Mouse (Mus musculus) bone marrow, adult 2 months (tissue): Measurements from ENCODE around the gene Lin54. TPM values are rescaled to one million over a fixed set of nuclear protein-coding genes. Genes with fewer than 3 reads are reported as not detected.

Experiments used
- H3K27ac ChIP-seq: fragments of 200-500 bp; 2 replicates; pipeline ENCODE4 v1.5.1; 2012; ENCODE audit warnings: low read depth, mild to moderate bottlenecking, control low read depth, inconsistent platforms, low read length; ENCODE audit not compliant: control insufficient read depth, poor library complexity, insufficient read depth
- H3K4me1 ChIP-seq: fragments of 200-500 bp; 2 replicates; pipeline ENCODE4 v1.6.1; 2011; ENCODE audit warnings: low read length; ENCODE audit not compliant: control insufficient read depth, insufficient read depth
- H3K4me3 ChIP-seq: fragments of 200-500 bp; replicated peaks from 2 replicates; pipeline ENCODE3; 2011; ENCODE audit warnings: mild to moderate bottlenecking, low read depth, low read length, control low read depth; ENCODE audit not compliant: control insufficient read depth
- CTCF ChIP-seq: fragments of 200-500 bp; IDR thresholded peaks from 2 replicates; pipeline ENCODE4 v1.5.1; 2011; ENCODE audit warnings: low read length, control low read depth; ENCODE audit not compliant: control insufficient read depth, insufficient read depth
- POLR2A ChIP-seq: fragments of 200-500 bp; IDR thresholded peaks from 2 replicates; pipeline ENCODE4 v1.6.1; 2011; ENCODE audit warnings: low read depth, mild to moderate bottlenecking, control low read depth, low read length, borderline replicate concordance; ENCODE audit not compliant: control insufficient read depth
- WGBS: fragments of 180-500 bp; shearing (Covaris S2); methylation state at CpG from one replicate; pipeline ENCODE4 v1.1.7; 2018; 5-methylcytosine and 5-hydroxymethylcytosine counted together
- polyA plus RNA-seq: library from polyadenylated mRNA; stranded (reverse); fragments of >200 nt; gene quantifications from 2 replicates; pipeline ENCODE4 v1.2.4, GENCODE M21; 2011; ENCODE audit warnings: low replicate concordance; ENCODE audit not compliant: missing spikeins, insufficient read depth, insufficient read length

The Lin54 gene
- polyA plus RNA-seq, 1 experiment: 12.5 TPM

- Histone ChIP-seq H3K4me3 (no peak overlapping the region), H3K4me1 (no peaks in the 10 kb centered on the region), H3K27ac (no peak overlapping the region)
- TF ChIP-seq POLR2A (no peak), CTCF (no peak)
- WGBS: 89% methylated on average over 3 of the region's 3 CpGs
Measured at GRCm38 (mm10) chr5:100396753-100397152, 103.7 kb downstream of the Lin54 start.

- Histone ChIP-seq H3K4me1 (no peaks in the 10 kb centered on the region), H3K4me3 (no peak overlapping the region), H3K27ac (no peak overlapping the region)
- TF ChIP-seq CTCF: no peak
- TF ChIP-seq POLR2A: no peak
- 81% methylated on average over 3 of the region's 3 CpGs for WGBS
Measured at GRCm38 (mm10) chr5:100393681-100394080, 106.8 kb downstream of the Lin54 start.

DNA sequence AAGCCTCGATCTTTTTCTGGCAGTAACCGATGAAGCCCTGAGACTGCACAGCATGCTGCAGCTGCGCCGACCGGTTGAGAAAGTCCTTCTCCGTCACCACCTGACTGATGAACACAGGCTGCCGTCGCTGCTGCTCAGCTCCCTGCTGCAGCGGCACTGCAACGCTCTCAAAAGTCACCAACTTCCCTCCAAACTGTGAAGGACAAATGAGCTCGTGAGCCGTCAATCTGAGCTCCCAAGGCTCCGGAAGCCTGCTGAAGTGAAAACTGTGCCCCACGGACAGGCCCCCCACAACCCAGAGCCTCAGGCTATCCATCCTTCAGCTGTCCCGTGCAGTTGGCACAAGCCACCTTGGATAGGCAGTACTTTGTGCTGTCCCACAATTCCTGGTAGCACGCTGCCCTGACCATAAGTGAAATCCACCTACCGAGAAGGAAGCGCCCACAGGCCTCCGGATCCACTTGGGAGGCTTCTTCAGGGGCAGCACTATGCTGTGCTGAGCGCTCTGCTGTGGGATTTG is 107.9 kb downstream of the Lin54 start:
- WGBS: 91% methylated on average over 20 of the region's 20 CpGs
- Histone ChIP-seq H3K4me3 (no peak overlapping the region), H3K27ac (no peak overlapping the region), H3K4me1 (no peaks in the 10 kb centered on the region)
- TF ChIP-seq CTCF (no peak), POLR2A (no peak)

Other genes with a start within 250 kb of the Lin54 start
- gene Sec31a, start 84.4 kb downstream of the Lin54 start, polyA plus RNA-seq: 30.4 and 34.9 TPM in 2 replicates
- 26.8 and 45.5 TPM in 2 replicates for gene Cops4, start 17.7 kb upstream of the Lin54 start, polyA plus RNA-seq
- gene Plac8, start 71.6 kb upstream of the Lin54 start, polyA plus RNA-seq: 49.3 and 141 TPM in 2 replicates
- gene Coq2, start 174.5 kb upstream of the Lin54 start, polyA plus RNA-seq: 18.8 and 23.8 TPM in 2 replicates
- 4.5 and 10.4 TPM in 2 replicates for gene Hpse, start 219.1 kb upstream of the Lin54 start, polyA plus RNA-seq